Mouse (Mus musculus): Measurements from ENCODE around the gene Rdh11. TPM values are rescaled to one million over a fixed set of nuclear protein-coding genes. Genes with fewer than 3 reads are reported as not detected.

Gene Rdh11
- 42.1 and 43.2 TPM in 2 replicates for polyA plus RNA-seq (2011; ENCODE audit: insufficient read depth, insufficient read length, low read depth, missing spikeins)

GRCm38 (mm10) chr12:79192193-79192592, at the start of gene Rdh11:
Gene Rdh11, minus strand, starts transcription at chr12:79192293.
- H3K27ac ChIP-seq (ENCODE audit: insufficient read depth, low read length) = peak within 1 kb of the TSS; percentile 29; the same call in 1 of the 2 replicates
- peaks cover 14% of the 10 kb centered on the region for H3K36me3 ChIP-seq (ENCODE audit: control insufficient read depth, insufficient read depth, low read length, poor library complexity, severe bottlenecking)

DNA sequence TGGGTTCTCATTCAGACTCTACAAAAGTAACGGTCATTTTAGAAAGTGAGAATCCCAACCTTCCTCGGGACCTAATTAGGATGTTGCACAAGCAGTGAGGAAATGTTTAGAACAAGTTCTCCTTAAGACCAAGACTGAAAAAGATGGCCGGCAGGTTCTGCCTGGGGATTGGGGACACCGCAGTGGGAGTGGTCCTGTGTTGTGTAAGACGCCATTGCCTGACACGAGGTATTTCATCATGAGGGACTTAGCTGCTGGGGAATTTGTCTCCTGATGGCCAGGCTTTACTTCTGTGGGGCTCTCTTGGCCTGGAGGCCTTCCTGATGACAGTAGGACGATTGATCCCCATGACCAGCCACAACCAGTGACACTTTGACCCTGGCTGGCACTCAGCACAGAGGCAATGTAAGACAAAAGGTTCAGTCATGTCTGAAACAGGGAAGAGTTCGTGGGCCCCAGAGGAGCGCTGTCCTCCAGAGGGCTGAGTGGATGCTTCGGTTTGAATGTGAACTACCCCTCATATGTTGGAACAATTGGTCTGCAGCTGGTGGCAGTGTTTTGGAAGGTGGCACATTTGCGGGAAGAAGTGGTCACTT, 43.5 kb upstream of the Rdh11 start:
- peaks cover 7% of the 10 kb centered on the region; the same call in 1 of the 2 replicates for H3K36me3 ChIP-seq (ENCODE audit: control insufficient read depth, insufficient read depth, low read length, poor library complexity, severe bottlenecking)

More at GRCm38 (mm10) chr12:79192193-79192592, at the start of gene Rdh11:
- Histone ChIP-seq H3K9me3 (replicated peaks; ENCODE audit: control insufficient read depth, insufficient read depth, low read length, poor library complexity, severe bottlenecking) (no peaks in the 10 kb centered on the region), H3K27me3 (ENCODE audit: control insufficient read depth, insufficient read depth, low read length, poor library complexity, severe bottlenecking) (no peaks in the 10 kb centered on the region), H3K4me1 (ENCODE audit: control insufficient read depth, insufficient read depth, low read length) (no peaks in the 10 kb centered on the region), H3K9ac (ENCODE audit: low read depth, poor library complexity, severe bottlenecking) (peak within 1 kb of the TSS; percentile 54), H3K4me3 (ENCODE audit: low read depth, low read length) (peak within 1 kb of the TSS; percentile 79)
- no peak for TF ChIP-seq POLR2A (IDR thresholded peaks at IDR 0.05; ENCODE audit: insufficient read depth, low read length)
- TF ChIP-seq EP300 (IDR thresholded peaks at IDR 0.05; ENCODE audit: insufficient read depth, low read depth, low read length) = no peak
- TF ChIP-seq CTCF (IDR thresholded peaks at IDR 0.05; ENCODE audit: low read depth, low read length) = no peak

GRCm38 (mm10) chr12:79217511-79217910, 25.4 kb upstream of the Rdh11 start:
- no peak for TF ChIP-seq POLR2A (IDR thresholded peaks at IDR 0.05; ENCODE audit: insufficient read depth, low read length)
- no peak for TF ChIP-seq CTCF (IDR thresholded peaks at IDR 0.05; ENCODE audit: low read depth, low read length)
- TF ChIP-seq EP300 (IDR thresholded peaks at IDR 0.05; ENCODE audit: insufficient read depth, low read depth, low read length) = no peak
- Histone ChIP-seq H3K9me3 (replicated peaks; ENCODE audit: control insufficient read depth, insufficient read depth, low read length, poor library complexity, severe bottlenecking) (no peaks in the 10 kb centered on the region), H3K27me3 (ENCODE audit: control insufficient read depth, insufficient read depth, low read length, poor library complexity, severe bottlenecking) (no peaks in the 10 kb centered on the region), H3K36me3 (ENCODE audit: control insufficient read depth, insufficient read depth, low read length, poor library complexity, severe bottlenecking) (no peaks in the 10 kb centered on the region), H3K4me1 (ENCODE audit: control insufficient read depth, insufficient read depth, low read length) (no peaks in the 10 kb centered on the region), H3K4me3 (ENCODE audit: low read depth, low read length) (no peak overlapping the region), H3K27ac (ENCODE audit: insufficient read depth, low read length) (no peak overlapping the region), H3K9ac (ENCODE audit: low read depth, poor library complexity, severe bottlenecking) (no peak overlapping the region)

More for the DNA sequence above, 43.5 kb upstream of the Rdh11 start:
- H3K9me3 ChIP-seq (replicated peaks; ENCODE audit: control insufficient read depth, insufficient read depth, low read length, poor library complexity, severe bottlenecking) = no peaks in the 10 kb centered on the region
- H3K4me3 ChIP-seq (ENCODE audit: low read depth, low read length) = no peak overlapping the region
- H3K27ac ChIP-seq (ENCODE audit: insufficient read depth, low read length) = no peak overlapping the region
- no peaks in the 10 kb centered on the region for H3K27me3 ChIP-seq (ENCODE audit: control insufficient read depth, insufficient read depth, low read length, poor library complexity, severe bottlenecking)
- no peak overlapping the region for H3K9ac ChIP-seq (ENCODE audit: low read depth, poor library complexity, severe bottlenecking)
- H3K4me1 ChIP-seq (ENCODE audit: control insufficient read depth, insufficient read depth, low read length) = no peaks in the 10 kb centered on the region
- TF ChIP-seq POLR2A (IDR thresholded peaks at IDR 0.05; ENCODE audit: insufficient read depth, low read length) (no peak), EP300 (IDR thresholded peaks at IDR 0.05; ENCODE audit: insufficient read depth, low read depth, low read length) (no peak), CTCF (IDR thresholded peaks at IDR 0.05; ENCODE audit: low read depth, low read length) (no peak)

GRCm38 (mm10) chr12:79211447-79211846, 19.4 kb upstream of the Rdh11 start:
- H3K27me3 ChIP-seq (ENCODE audit: control insufficient read depth, insufficient read depth, low read length, poor library complexity, severe bottlenecking) = no peaks in the 10 kb centered on the region
- no peaks in the 10 kb centered on the region for H3K36me3 ChIP-seq (ENCODE audit: control insufficient read depth, insufficient read depth, low read length, poor library complexity, severe bottlenecking)
- no peak for TF ChIP-seq POLR2A (IDR thresholded peaks at IDR 0.05; ENCODE audit: insufficient read depth, low read length)
- TF ChIP-seq EP300 (IDR thresholded peaks at IDR 0.05; ENCODE audit: insufficient read depth, low read depth, low read length) = no peak
- no peak for TF ChIP-seq CTCF (IDR thresholded peaks at IDR 0.05; ENCODE audit: low read depth, low read length)
- no peak overlapping the region for H3K27ac ChIP-seq (ENCODE audit: insufficient read depth, low read length)
- H3K4me3 ChIP-seq (ENCODE audit: low read depth, low read length) = no peak overlapping the region
- H3K9ac ChIP-seq (ENCODE audit: low read depth, poor library complexity, severe bottlenecking) = no peak overlapping the region
- H3K4me1 ChIP-seq (ENCODE audit: control insufficient read depth, insufficient read depth, low read length) = no peaks in the 10 kb centered on the region
- no peaks in the 10 kb centered on the region for H3K9me3 ChIP-seq (replicated peaks; ENCODE audit: control insufficient read depth, insufficient read depth, low read length, poor library complexity, severe bottlenecking)

- no peak for TF ChIP-seq POLR2A (IDR thresholded peaks at IDR 0.05; ENCODE audit: insufficient read depth, low read length)
- TF ChIP-seq EP300 (IDR thresholded peaks at IDR 0.05; ENCODE audit: insufficient read depth, low read depth, low read length) = no peak
- no peak for TF ChIP-seq CTCF (IDR thresholded peaks at IDR 0.05; ENCODE audit: low read depth, low read length)
- H3K4me1 ChIP-seq (ENCODE audit: control insufficient read depth, insufficient read depth, low read length) = no peaks in the 10 kb centered on the region
- H3K27me3 ChIP-seq (ENCODE audit: control insufficient read depth, insufficient read depth, low read length, poor library complexity, severe bottlenecking) = no peaks in the 10 kb centered on the region
- H3K36me3 ChIP-seq (ENCODE audit: control insufficient read depth, insufficient read depth, low read length, poor library complexity, severe bottlenecking) = no peaks in the 10 kb centered on the region
- H3K9me3 ChIP-seq (replicated peaks; ENCODE audit: control insufficient read depth, insufficient read depth, low read length, poor library complexity, severe bottlenecking) = no peaks in the 10 kb centered on the region
- no peak within 1 kb of the TSS for H3K27ac ChIP-seq (ENCODE audit: insufficient read depth, low read length)
- H3K4me3 ChIP-seq (ENCODE audit: low read depth, low read length) = peak within 1 kb of the TSS; percentile 63
- H3K9ac ChIP-seq (ENCODE audit: low read depth, poor library complexity, severe bottlenecking) = no peak within 1 kb of the TSS
Observed at GRCm38 (mm10) chr12:79208703-79209464, 16.8 kb upstream of the Rdh11 start, which contains the start of gene Rdh12. Gene Rdh12, plus strand, starts transcription at chr12:79208914.

DNA sequence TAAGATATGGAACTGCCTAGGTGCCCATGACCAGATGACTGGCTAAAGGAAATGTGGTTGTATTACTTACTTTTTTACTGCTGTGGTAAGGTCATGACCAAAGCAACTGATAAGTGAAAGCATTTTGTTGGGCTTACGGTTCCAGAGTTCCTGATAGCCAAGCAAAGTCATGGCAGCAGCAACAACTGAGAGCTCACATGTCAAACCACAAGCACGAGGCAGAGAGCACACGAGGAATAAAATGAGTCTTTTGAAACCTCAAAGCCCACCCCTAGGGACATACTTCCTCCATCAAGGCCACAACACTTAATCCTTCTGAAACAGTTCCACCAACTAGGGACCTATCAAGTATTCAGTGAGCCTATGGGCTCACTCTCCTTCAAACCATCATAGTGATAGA, 9.8 kb upstream of the Rdh11 start:
- H3K9me3 ChIP-seq (replicated peaks; ENCODE audit: control insufficient read depth, insufficient read depth, low read length, poor library complexity, severe bottlenecking) = no peaks in the 10 kb centered on the region
- no peaks in the 10 kb centered on the region for H3K36me3 ChIP-seq (ENCODE audit: control insufficient read depth, insufficient read depth, low read length, poor library complexity, severe bottlenecking)
- no peaks in the 10 kb centered on the region for H3K27me3 ChIP-seq (ENCODE audit: control insufficient read depth, insufficient read depth, low read length, poor library complexity, severe bottlenecking)
- no peak overlapping the region for H3K27ac ChIP-seq (ENCODE audit: insufficient read depth, low read length)
- H3K4me1 ChIP-seq (ENCODE audit: control insufficient read depth, insufficient read depth, low read length) = no peaks in the 10 kb centered on the region
- no peak for TF ChIP-seq POLR2A (IDR thresholded peaks at IDR 0.05; ENCODE audit: insufficient read depth, low read length)
- no peak for TF ChIP-seq CTCF (IDR thresholded peaks at IDR 0.05; ENCODE audit: low read depth, low read length)
- TF ChIP-seq EP300 (IDR thresholded peaks at IDR 0.05; ENCODE audit: insufficient read depth, low read depth, low read length) = no peak
- H3K4me3 ChIP-seq (ENCODE audit: low read depth, low read length) = no peak overlapping the region
- H3K9ac ChIP-seq (ENCODE audit: low read depth, poor library complexity, severe bottlenecking) = no peak overlapping the region
